Mouse (Mus musculus): ENCODE measurements around the gene Pdxp.
A peak's percentile ranks its signal among the peaks of the same experiment; 100 is the strongest.

Pdxp gene

DNA sequence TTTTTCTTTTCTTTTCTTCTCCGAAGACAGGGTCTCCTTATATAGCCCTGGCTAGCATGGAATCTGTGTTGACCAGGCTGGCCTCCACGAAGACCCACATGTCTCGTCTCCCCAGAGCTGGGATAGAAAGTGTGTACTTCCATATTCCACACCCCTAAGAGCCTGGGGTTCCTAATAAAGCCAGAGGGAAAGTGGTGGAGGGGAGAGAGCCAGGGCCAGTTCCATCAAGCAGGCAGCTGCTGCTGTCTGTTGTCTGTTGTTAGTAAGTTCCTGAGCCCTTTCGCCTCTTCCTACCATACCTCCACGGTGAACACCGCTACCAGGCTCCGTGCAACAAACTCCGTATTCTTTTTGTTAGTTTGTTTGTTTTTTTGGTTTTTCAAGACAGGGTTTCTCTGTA is 14.8 kb downstream of the Pdxp start:
- no peak for DNase-seq

DNA sequence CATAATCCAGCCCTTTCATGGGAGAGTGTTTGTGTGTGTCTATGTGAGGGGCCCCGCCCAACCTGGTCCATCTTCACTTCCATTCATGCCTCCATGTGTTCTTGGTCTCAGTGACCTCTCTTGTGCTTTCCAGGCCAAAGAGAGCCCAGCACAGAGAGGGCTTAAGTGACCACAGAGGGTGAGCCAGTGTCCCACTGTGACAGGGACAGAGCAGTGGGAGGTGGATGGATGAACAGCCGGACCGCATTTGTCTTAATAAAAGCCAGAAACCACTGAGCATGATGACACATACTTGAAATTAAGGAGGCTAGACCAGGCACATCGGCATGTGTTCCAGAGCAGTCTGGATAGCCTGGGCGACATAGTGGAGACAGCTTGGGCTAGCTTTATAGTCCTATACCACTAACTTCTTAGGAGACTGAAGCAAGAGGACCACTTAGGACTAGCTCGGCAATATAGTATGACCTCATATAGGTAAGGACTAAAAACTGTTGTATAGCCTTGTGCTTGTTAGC is 16.5 kb downstream of the Pdxp start:
- DNase-seq, result no peak

DNA sequence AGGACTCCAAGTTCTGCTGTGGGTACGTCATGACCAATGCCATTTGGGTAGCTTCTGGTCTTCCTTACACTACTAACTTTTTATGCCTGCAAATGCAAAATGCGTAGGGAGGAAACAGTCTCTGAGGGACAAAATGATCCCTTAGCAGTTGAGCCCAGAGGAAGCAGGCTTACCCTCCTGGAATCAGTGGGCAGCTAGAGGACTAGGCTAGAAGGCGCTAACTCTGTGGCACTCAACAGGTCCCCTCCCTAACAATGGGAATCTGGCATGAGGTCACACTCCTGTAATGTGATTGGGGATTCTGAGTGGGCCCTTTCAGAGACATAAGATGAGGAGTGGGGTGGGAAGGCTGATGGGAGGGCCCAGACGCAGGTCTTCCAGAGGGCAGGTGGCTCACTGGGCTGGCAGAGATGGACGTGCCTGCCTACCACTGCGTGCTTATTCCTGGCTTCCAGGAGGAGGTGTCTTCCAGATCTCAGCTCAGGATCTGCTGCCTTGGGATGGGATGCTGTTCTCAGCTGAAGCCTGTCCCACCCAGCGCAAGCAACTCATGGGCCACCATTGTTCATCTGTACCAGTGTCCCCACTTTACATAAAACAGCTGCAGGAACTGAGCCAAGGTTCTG is 17.2 kb downstream of the Pdxp start:
- DNase-seq, result no peak

DNA sequence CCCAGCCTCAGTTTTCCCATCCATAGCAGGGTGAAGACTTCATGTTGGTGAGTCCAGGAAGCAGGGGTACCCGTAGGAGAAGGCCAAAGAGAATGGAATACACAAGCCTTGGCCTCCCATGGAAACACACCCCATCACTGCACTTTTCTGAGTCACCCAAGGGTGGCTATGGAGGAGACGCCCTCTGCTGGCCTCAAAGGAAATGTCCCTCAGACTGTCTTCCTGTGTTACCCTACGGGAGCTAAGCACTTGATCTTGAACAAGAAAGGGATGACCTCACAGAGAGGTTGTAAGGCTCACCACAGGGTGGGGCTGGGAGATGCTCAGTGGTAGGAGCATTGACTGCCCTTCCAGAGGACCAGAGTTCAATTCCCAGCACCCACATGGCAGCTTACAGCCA is 17.9 kb downstream of the Pdxp start:
- peak; percentile 55 to 81 for DNase-seq

DNA sequence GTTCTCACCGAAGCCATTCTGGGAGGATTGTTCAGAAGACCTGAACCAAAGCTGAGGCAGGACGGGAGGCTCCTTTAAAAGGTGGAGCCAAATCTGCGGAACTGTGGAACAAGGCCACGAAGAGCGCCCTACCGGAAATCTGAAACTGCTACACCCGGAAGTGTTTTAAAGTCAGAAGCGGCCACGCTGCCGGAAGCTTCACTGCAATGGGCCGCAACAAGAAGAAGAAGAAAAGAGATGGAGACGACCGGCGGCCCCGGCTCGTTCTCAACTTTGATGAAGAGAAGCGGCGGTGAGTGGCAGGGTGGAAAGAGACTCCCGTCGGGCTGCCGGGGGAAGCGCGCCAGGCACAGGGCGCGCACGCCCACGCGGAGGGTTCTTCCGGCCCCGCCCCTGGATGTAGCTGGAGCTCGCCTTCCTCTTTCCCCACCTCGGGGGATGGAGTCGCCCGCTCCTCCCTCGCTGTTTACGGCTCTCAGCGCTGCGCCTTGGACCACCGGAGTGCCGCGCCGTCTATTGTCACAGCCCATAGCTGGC is 21.1 kb downstream of the Pdxp start, which contains the start of gene Nol12:
Nol12 (plus strand) TSS at position 150 of the 537 bp plus-strand sequence.
- DNase-seq, result peak; percentile 86 to 90

DNA sequence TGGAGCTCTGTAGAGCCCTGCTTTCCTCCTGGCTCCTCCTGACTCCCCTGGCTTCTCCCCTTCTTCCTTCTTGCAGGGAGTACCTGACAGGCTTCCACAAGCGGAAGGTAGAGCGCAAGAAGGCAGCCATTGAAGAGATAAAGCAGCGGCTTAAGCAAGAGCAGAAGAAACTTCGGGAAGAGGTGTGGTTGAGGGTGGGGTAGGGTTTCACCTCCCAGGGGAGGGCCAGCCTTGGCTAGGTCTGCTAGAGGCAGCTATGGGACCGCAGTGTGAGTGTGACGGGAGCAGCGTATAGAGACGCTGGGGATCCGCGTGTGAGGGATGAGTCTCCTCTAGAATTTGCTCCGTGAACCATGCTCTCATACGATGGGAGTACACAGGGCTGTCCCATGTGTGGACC is 22.7 kb downstream of the Pdxp start:
- DNase-seq, result no peak

DNA sequence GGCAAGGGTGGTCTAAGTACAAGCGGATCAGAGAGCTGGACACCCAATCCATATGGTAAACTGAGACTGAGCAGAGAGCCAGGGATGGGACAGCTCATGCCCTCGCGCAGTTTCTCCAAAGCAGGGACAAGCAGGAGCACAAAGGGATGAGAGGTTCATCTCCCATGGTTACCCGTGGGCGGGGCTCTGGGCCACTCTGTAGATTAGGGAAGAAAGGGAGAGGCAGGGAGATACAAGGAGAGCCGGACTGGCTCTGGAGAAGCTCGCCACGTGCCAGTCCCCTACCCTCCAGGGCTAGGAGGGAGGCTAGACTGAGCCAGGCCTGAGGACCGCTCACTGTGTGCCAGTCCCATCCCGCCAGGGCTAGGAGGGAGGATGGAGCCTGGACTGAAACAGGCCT is 23.6 kb downstream of the Pdxp start:
- DNase-seq, result no peak

GRCm38 (mm10) chr15:78937963-78938362 is 24.2 kb downstream of the Pdxp start:
- no peak for DNase-seq

- DNase-seq, result no peak
These were observed 26.6 kb downstream of the Pdxp start for GRCm38 (mm10) chr15:78940325-78940724.

DNA sequence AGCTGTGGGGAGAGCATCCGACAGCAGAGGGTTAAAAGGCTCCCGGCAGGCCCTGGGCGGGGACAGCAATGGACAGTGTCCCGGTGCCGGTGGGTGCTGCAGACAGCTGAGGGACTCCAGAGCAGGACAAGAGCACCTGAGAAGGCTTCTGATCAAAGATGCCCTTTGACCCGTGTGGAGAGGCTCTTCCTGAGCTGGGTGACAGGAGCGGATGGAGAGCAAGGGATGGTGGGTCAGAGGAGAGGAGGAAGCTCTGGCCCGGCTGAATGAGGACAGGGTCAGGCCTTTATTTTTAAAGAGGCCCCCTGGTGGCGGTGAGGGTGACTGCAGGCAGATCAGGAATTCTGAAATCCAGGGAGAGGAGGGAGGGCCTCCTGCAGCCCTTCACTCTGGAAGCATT is 28.9 kb downstream of the Pdxp start:
- DNase-seq, result peak; percentile 78 to 89

GRCm38 (mm10) chr15:78946232-78946631 is 32.5 kb downstream of the Pdxp start:
- DNase-seq, result no peak

GRCm38 (mm10) chr15:78947657-78948056 is 33.9 kb downstream of the Pdxp start, which contains the start of gene Triobp:
TSS of gene Triobp (plus strand) at chr15:78947724.
- DNase-seq, result peak; percentile 92 to 94

DNA sequence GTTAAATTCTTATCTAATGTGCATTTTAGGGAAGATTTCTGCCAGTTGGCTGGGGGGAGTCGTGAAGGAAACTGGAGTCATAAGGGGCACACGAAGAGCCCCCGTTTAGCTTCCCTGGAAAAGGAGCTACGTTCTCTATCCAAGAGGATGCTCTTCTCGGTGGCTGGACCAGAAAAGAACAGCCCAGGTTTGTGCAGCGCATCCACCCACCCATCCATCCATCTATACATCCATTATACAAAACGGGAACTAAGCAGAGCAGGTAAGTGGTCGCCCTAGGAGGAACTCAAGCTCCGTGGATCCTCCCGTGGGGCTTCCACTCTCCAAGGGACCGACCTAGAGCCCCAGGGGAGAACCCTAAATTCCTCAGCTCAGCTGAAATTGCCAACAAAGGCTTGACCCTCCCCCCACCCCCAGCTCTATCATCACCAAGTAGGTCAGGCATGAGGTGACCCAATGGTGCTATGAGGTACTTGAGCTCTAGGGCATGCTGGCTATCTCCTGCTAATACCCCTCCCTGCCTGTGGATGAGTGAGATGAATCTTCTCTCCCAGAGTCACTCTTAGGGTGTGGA is 34.5 kb downstream of the Pdxp start:
- DNase-seq, result no peak

- no peak for DNase-seq
These were observed 35.2 kb downstream of the Pdxp start for GRCm38 (mm10) chr15:78948883-78949282.

DNA sequence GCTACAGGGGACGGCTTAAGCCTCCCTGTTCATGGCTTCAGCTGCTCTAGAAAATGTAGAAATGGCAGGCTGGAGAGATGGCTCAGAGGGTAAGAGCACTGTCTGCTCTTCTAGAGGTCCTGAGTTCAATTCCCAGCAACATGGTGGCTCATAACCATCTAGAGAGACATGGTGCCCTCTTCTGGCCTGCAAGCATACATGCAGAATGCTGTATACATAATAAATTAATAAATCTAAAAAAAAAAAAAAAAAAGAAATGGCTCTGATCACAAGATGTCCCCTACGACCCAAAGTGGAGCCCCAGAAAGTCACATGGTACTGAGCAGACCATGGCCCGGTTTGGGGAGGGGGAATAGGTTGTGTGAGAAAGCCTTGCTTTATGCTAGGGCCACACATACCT is 41.9 kb downstream of the Pdxp start:
- no peak for DNase-seq

GRCm38 (mm10) chr15:78956351-78956750 is 42.6 kb downstream of the Pdxp start:
- peak; percentile 16 to 30 for DNase-seq

GRCm38 (mm10) chr15:78957021-78957420 is 43.3 kb downstream of the Pdxp start:
- no peak for DNase-seq

DNA sequence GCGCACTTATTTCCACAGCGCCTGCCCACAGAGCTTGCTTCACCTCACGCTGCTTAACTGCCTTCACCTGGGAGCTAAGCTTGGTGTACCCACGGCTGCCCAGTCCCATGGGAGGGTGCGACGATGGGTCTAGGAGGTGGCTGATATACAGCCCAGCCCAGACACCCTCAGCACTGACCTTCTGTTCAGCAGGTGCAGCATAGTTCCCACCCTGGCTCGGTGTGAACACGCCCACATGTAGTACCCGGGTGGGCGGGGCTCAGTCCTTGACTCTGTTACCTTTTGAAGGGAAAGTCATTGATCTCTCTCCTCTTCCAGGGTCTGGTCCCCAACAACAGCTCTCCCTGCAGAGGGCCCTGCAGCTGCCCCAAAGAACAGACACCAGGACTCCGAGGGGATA is 45.8 kb downstream of the Pdxp start:
- DNase-seq, result no peak

DNA sequence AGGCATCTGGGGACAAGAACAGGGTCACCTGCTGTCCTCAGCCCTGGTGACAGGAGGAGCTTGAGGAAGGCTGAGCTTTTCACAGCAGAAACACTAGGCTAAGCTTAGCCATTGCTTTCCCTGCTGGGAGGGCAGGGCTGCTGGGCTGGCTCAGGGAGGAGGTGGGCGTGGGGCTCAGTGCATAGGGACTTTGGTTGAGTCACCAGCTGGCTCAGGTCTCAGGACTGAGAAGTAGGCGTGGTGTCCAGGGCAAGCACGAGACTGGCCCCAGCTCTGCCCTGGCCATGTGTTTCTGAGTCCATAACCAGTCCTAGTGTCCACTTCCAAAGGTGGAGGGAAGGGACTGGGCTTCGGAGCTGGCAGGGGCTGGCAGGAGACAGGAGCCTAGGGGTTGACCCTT is 46.4 kb downstream of the Pdxp start:
- DNase-seq, result no peak

GRCm38 (mm10) chr15:78962885-78963284 is 49.2 kb downstream of the Pdxp start:
- DNase-seq, result peak; percentile 71 to 88

Data from kidney, postnatal 36 days (tissue).